Mouse (Mus musculus): ENCODE results near the gene Syne1. TPM values are rescaled to one million over a fixed set of nuclear protein-coding genes. Genes with fewer than 3 reads are reported as not detected.
A peak's percentile ranks its signal among the peaks of the same experiment; 100 is the strongest.

Syne1 gene
- 100 to 1,000 TPM; 126 to 137 TPM for total RNA-seq (2021)
- long read RNA-seq, full-length matches to known transcripts, result 9 of 29 reads
- long read RNA-seq, partial matches to known transcripts, result 10 of 29 reads
- long read RNA-seq, other reads (novel, unspliced or antisense), result 10 of 29 reads

- no peak for DNase-seq (ENCODE audit: low spot score in 2 of 2)
Observed at GRCm38 (mm10) chr10:5551382-5551781, at the start of gene Syne1. TSS of gene Syne1 (minus strand) at chr10:5551482.

GRCm38 (mm10) chr10:5600123-5600522 lies 48.8 kb upstream of the Syne1 start:
- peak; percentile 69 to 81 for DNase-seq (ENCODE audit: low spot score in 2 of 2)

GRCm38 (mm10) chr10:5596559-5596958 lies 45.3 kb upstream of the Syne1 start:
- DNase-seq (ENCODE audit: low spot score in 2 of 2), result no peak

GRCm38 (mm10) chr10:5594457-5594856 lies 43.2 kb upstream of the Syne1 start:
- no peak for DNase-seq (ENCODE audit: low spot score in 2 of 2)

- no peak for DNase-seq (ENCODE audit: low spot score in 2 of 2)
Observed at GRCm38 (mm10) chr10:5593464-5593863, 42.2 kb upstream of the Syne1 start, which contains the start of gene Myct1. TSS of gene Myct1 (plus strand) at chr10:5593775.

GRCm38 (mm10) chr10:5591996-5592395 lies 40.7 kb upstream of the Syne1 start:
- no peak for DNase-seq (ENCODE audit: low spot score in 2 of 2)

- no peak for DNase-seq (ENCODE audit: low spot score in 2 of 2)
Observed at GRCm38 (mm10) chr10:5591061-5591460, 39.8 kb upstream of the Syne1 start.

GRCm38 (mm10) chr10:5573328-5573727 lies 22.0 kb upstream of the Syne1 start:
- DNase-seq (ENCODE audit: low spot score in 2 of 2), result no peak

GRCm38 (mm10) chr10:5571332-5571731 lies 20.1 kb upstream of the Syne1 start:
- no peak for DNase-seq (ENCODE audit: low spot score in 2 of 2)

- no peak for DNase-seq (ENCODE audit: low spot score in 2 of 2)
Observed at GRCm38 (mm10) chr10:5570059-5570458, 18.8 kb upstream of the Syne1 start.

GRCm38 (mm10) chr10:5568991-5569390 lies 17.7 kb upstream of the Syne1 start:
- DNase-seq (ENCODE audit: low spot score in 2 of 2), result no peak

- DNase-seq (ENCODE audit: low spot score in 2 of 2), result no peak
Observed at GRCm38 (mm10) chr10:5561706-5562105, 10.4 kb upstream of the Syne1 start.

- no peak for DNase-seq (ENCODE audit: low spot score in 2 of 2)
Observed at GRCm38 (mm10) chr10:5560526-5560925, 9.2 kb upstream of the Syne1 start.

- DNase-seq (ENCODE audit: low spot score in 2 of 2), result no peak
Observed at GRCm38 (mm10) chr10:5558808-5559207, 7.5 kb upstream of the Syne1 start.

- DNase-seq (ENCODE audit: low spot score in 2 of 2), result peak; percentile 19 to 30
Observed at GRCm38 (mm10) chr10:5554941-5555340, 3.7 kb upstream of the Syne1 start.

- peak; percentile 48 to 64 for DNase-seq (ENCODE audit: low spot score in 2 of 2)
Observed at GRCm38 (mm10) chr10:5550168-5551021, 887 bp downstream of the Syne1 start.

- no peak for DNase-seq (ENCODE audit: low spot score in 2 of 2)
Observed at GRCm38 (mm10) chr10:5549871-5550167, 1.5 kb downstream of the Syne1 start.

- DNase-seq (ENCODE audit: low spot score in 2 of 2), result no peak
Observed at GRCm38 (mm10) chr10:5548651-5549050, 2.6 kb downstream of the Syne1 start.

GRCm38 (mm10) chr10:5547769-5548168 lies 3.5 kb downstream of the Syne1 start:
- DNase-seq (ENCODE audit: low spot score in 2 of 2), result no peak

- no peak for DNase-seq (ENCODE audit: low spot score in 2 of 2)
Observed at GRCm38 (mm10) chr10:5546428-5546827, 4.9 kb downstream of the Syne1 start.

- peak; percentile 36 to 55 for DNase-seq (ENCODE audit: low spot score in 2 of 2)
Observed at GRCm38 (mm10) chr10:5528284-5528683, 23.0 kb downstream of the Syne1 start.

GRCm38 (mm10) chr10:5527634-5528033 lies 23.6 kb downstream of the Syne1 start:
- no peak for DNase-seq (ENCODE audit: low spot score in 2 of 2)

- no peak for DNase-seq (ENCODE audit: low spot score in 2 of 2)
Observed at GRCm38 (mm10) chr10:5522904-5523303, 28.4 kb downstream of the Syne1 start.

Data from layer of hippocampus, postnatal 10 days (tissue).